Mouse (Mus musculus): ENCODE data around the gene Rnase13. TPM values are rescaled to one million over a fixed set of nuclear protein-coding genes. Genes with fewer than 3 reads are reported as not detected.

The Rnase13 gene
- not detected for total RNA-seq (2023)

DNA sequence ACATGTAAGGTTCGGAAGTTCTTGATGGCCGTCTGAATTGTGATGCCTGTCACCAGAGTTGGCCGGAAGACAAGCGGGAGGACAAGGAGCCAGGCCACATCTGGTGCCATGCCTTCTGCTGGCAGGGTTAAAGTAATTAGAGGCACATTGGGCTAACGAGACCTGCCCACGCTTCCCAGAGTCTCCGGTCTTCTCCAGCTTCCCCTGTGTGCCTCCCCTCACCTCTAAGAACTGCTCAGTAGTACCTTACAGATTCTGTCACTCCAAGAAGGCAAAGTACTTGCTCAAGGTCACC lies at the start of gene Rnase13:
TSS of gene Rnase13 (minus strand) at position 203 of the 295 bp plus-strand sequence.

DNA sequence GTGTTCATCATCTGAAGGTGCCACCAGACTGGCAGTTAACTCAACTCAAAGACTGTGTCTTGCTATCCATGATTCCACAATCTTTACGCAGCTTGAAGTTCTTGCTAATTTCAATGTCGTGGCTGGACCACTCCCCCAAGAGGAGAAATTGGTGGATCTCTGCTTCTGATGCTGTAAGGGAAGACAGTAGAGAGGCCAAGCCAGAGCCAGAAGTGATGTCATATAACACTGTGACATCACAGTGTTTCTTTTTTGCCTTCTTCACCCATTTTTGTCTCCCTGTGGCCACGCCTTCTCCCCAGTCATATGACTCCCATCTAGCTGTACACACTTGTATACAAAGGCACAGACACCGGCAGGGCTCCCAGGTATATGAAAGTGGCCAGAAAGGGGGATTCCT lies 4.4 kb downstream of the Rnase13 start, which contains the start of gene Tppp2:
TSS of gene Tppp2 (plus strand) at position 301 of the 400 bp plus-strand sequence.

DNA sequence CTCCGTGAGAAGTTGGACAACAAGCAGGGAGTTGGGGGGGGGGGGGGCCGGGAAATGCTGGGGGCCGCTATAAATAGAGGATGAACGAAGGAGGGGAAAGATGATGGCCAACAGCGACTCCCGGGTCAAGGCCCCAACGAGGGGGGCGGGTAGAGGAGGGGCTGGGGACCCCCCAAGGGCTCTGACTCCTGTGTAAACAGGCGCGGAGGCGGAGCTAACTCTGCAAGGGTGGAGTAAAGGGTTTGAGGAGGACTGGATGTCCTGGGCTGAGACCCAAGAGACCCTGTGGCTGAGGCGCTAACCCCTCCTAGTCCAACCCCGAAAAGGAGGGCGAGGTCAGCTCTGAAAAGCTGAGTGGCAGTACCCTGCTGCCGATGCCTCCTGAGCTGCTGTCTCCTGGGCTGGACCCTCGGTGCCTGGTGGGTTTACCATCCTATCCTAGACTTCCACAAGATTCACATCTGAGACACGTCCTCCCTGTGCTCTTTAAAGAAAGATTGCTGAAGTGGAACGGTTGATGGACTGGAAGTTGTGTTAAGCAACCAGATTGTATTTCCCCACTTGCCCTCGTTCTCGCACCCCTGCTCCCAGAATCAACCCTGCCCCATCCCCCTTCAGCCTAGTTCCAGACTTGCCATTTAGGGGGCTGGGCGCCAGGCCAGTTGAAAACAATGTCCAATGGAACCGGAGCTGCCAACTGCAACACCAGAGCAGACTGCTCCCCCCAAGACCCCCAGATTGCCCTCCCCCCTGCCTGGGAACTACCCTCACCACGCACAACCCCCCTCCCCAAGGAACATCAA lies 8.4 kb downstream of the Rnase13 start, which contains the start of gene Ndrg2:
TSS of gene Ndrg2 (minus strand) at position 199 of the 803 bp plus-strand sequence.

GRCm38 (mm10) chr14:51892191-51892939 lies 30.2 kb downstream of the Rnase13 start, which contains the start of gene Slc39a2:
Gene Slc39a2, plus strand, starts transcription at chr14:51892889.

GRCm38 (mm10) chr14:51884598-51885331 lies 37.8 kb downstream of the Rnase13 start, which contains the start of gene Mettl17:
Gene Mettl17, plus strand, starts transcription at chr14:51884842.

Other genes with a start within 250 kb of the Rnase13 start
- not detected for gene Gm17079, start 227.3 kb downstream of the Rnase13 start, total RNA-seq (2023)
- gene Gm5800, start 205.6 kb downstream of the Rnase13 start, total RNA-seq (2023): not detected
- not detected for gene Ang4, start 149.2 kb downstream of the Rnase13 start, total RNA-seq (2023)
- gene AY358078, start 122.7 kb downstream of the Rnase13 start, total RNA-seq (2023): not detected
- gene Ear6, start 69.1 kb downstream of the Rnase13 start, total RNA-seq (2023): not detected
- 10 to 100 TPM; 54.9 to 75.6 TPM for gene Mettl17, start 37.9 kb downstream of the Rnase13 start, total RNA-seq (2023)
- gene Slc39a2, start 29.9 kb downstream of the Rnase13 start, total RNA-seq (2023): 1 to 10 TPM in 1 of 2 experiments, under 1 TPM in 1; 0.92 to 1.5 TPM
- gene Ndrg2, start 8.6 kb downstream of the Rnase13 start, total RNA-seq (2023): not detected
- gene Tppp2, start 4.3 kb downstream of the Rnase13 start, total RNA-seq (2023): not detected
- gene Arhgef40, start 61.9 kb upstream of the Rnase13 start, total RNA-seq (2023): under 1 TPM; 0.74 to 0.93 TPM
- gene Tmem253, start 92.9 kb upstream of the Rnase13 start, total RNA-seq (2023): 1 to 10 TPM in 1 of 2 experiments, not detected in 1; 1.4 TPM
- 10 to 100 TPM; 10.5 to 15.3 TPM for gene Zfp219, start 98.0 kb upstream of the Rnase13 start, total RNA-seq (2023)
- gene Olfr221, start 119.7 kb upstream of the Rnase13 start, total RNA-seq (2023): not detected
- 100 to 1,000 TPM; 383 to 402 TPM for gene Hnrnpc, start 181.3 kb upstream of the Rnase13 start, total RNA-seq (2023)
- gene Rpgrip1, start 187.9 kb upstream of the Rnase13 start, total RNA-seq (2023): 10 to 100 TPM; 43.9 to 52.4 TPM